In the genomic region with DNA sequence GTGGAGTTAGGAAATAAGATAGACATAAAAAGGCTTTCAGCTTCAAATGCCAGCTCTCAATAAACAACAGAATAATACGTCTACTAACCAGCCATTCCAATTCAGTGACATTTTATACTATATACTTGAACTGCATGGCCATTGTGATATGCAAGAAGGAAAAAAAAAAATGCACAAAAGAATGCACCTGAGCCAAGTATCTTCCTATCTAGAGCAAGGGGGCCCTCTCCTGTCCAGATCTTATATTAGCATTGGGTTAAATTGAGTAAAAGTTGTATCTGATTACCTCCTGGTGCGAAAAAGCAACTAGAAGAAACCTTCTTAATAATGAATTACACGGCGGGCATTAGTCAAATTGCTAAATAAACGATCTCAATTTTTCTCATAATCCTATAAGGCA, we compare ENCODE assay signal across 14 mouse cellular contexts. TPM values are rescaled to one million over a fixed set of nuclear protein-coding genes. Genes with fewer than 3 reads are reported as not detected.
DNase-seq lines count a peak whose midpoint lies in the region; ATAC-seq and TF ChIP-seq lines count a peak whose summit lies in the region.
"Had no signal": no experiment of that assay in that cellular context is flagged by ENCODE, and none has a peak within 500 bp of the region (broad histone marks: within the 10 kb centered on the region; RNA-seq: fewer than 3 reads in every experiment).

No protein-coding gene starts in this region.

- no peaks in the 10 kb centered on the region for H3K27me3 ChIP-seq in liver, postnatal 0 days (ENCODE audit: insufficient read depth, low read length)
- no peaks in the 10 kb centered on the region for H3K27me3 ChIP-seq in embryonic facial prominence, embryonic 14.5 days (replicated peaks; ENCODE audit: control insufficient read depth, insufficient read depth, low read length)

- intact Hi-C loops in gastrocnemius, adult 2 months (cut with DNase I), result no loop called here

- TF ChIP-seq CTCF in gastrocnemius, adult 2 months (IDR thresholded peaks at IDR 0.05), result peak; percentile 32; the same call in 1 of the 2 replicates
- TF ChIP-seq CTCF in liver, postnatal 0 days (IDR thresholded peaks at IDR 0.05; ENCODE audit: low read depth), result peak; percentile 63

- H3K4me1 ChIP-seq in liver, postnatal 0 days (ENCODE audit: insufficient read depth), result no peaks in the 10 kb centered on the region
- H3K4me1 ChIP-seq in ES-E14 (ENCODE audit: control insufficient read depth in 2 of 2, insufficient read depth in 2 of 2, low read length in 2 of 2, poor library complexity in 1 of 2), result peaks cover 0 to 2% of the 10 kb centered on the region in 2 experiments; a peak in 1 of 4 replicates
- no peaks in the 10 kb centered on the region for H3K4me1 ChIP-seq in embryonic facial prominence, embryonic 14.5 days (ENCODE audit: control insufficient read depth, insufficient read depth, low read length)
- H3K4me1 ChIP-seq: hindbrain, embryonic 10.5 days had no signal

- TF ChIP-seq EP300 in liver, postnatal 0 days (IDR thresholded peaks at IDR 0.05; ENCODE audit: low read depth), result no peak

- no peak overlapping the region for H3K9ac ChIP-seq in liver, postnatal 0 days (replicated peaks)
- H3K9ac ChIP-seq in ES-E14 (ENCODE audit: insufficient read depth, low read depth, low read length, poor library complexity, severe bottlenecking), result no peak overlapping the region
- H3K9ac ChIP-seq in embryonic facial prominence, embryonic 14.5 days (ENCODE audit: low read depth, low read length), result no peak overlapping the region

- H3K27ac ChIP-seq in gastrocnemius, adult 2 months, result no peak overlapping the region
- no peak overlapping the region for H3K27ac ChIP-seq in liver, postnatal 0 days (ENCODE audit: low read depth)
- no peak overlapping the region for H3K27ac ChIP-seq in ES-E14 (ENCODE audit: insufficient read depth, low read depth, low read length, poor library complexity, severe bottlenecking)
- no peak overlapping the region for H3K27ac ChIP-seq in embryonic facial prominence, embryonic 14.5 days (replicated peaks; ENCODE audit: low read depth, low read length)
- H3K27ac ChIP-seq: hindbrain, embryonic 10.5 days had no signal

- WGBS in liver, postnatal 0 days (ENCODE audit: insufficient replicate concordance), result 73% methylated on average over 5 of the region's 5 CpGs
- WGBS in embryonic facial prominence, embryonic 14.5 days, result 89% methylated on average over 5 of the region's 5 CpGs

- no peak overlapping the region for H3K4me3 ChIP-seq in gastrocnemius, adult 2 months
- no peak overlapping the region for H3K4me3 ChIP-seq in liver, postnatal 0 days (ENCODE audit: low read depth, low read length)
- no peak overlapping the region for H3K4me3 ChIP-seq in ES-E14 (ENCODE audit: insufficient read depth in 1 of 2, low read depth in 1 of 2, low read length in 2 of 2, poor library complexity in 1 of 2, severe bottlenecking in 1 of 2)
- no peak overlapping the region for H3K4me3 ChIP-seq in embryonic facial prominence, embryonic 14.5 days (ENCODE audit: low read depth, low read length)
- H3K4me3 ChIP-seq: hindbrain, embryonic 10.5 days; myocyte had no signal

- H3K36me3 ChIP-seq in liver, postnatal 0 days (replicated peaks; ENCODE audit: insufficient read depth, low read length), result peaks cover 19% of the 10 kb centered on the region
- peaks cover 4% of the 10 kb centered on the region; the same call in 1 of the 2 replicates for H3K36me3 ChIP-seq in ES-E14 (ENCODE audit: control insufficient read depth, insufficient read depth, low read length, poor library complexity, severe bottlenecking)
- peaks cover 14% of the 10 kb centered on the region for H3K36me3 ChIP-seq in embryonic facial prominence, embryonic 14.5 days (ENCODE audit: control insufficient read depth, insufficient read depth, low read length)

- no peak overlapping the region for H3K4me2 ChIP-seq in liver, postnatal 0 days (ENCODE audit: low read depth, low read length)
- H3K4me2 ChIP-seq in embryonic facial prominence, embryonic 14.5 days (ENCODE audit: low read depth, low read length), result no peak overlapping the region

- in situ Hi-C loops in ES-E14 (cut with MboI; ENCODE audit: low sequenced_read_pairs in 2 of 2, unreplicated experiment in 2 of 2), result loop anchor here in 1 of 2 experiments (25.0 kb wide), 1 partner anchor 236 kb away; no protein-coding TSS in a partner anchor

- H3K9me3 ChIP-seq in liver, postnatal 0 days (ENCODE audit: low read length), result no peaks in the 10 kb centered on the region
- no peaks in the 10 kb centered on the region for H3K9me3 ChIP-seq in ES-E14 (ENCODE audit: control insufficient read depth, insufficient read depth, low read depth, low read length)
- H3K9me3 ChIP-seq in embryonic facial prominence, embryonic 14.5 days (ENCODE audit: control insufficient read depth, low read length), result no peaks in the 10 kb centered on the region
- H3K9me3 ChIP-seq: hindbrain, embryonic 10.5 days had no signal

- no peak for DNase-seq in gastrocnemius, adult 2 months
- DNase-seq in gastrocnemius, postnatal 10 days, result no peak
- DNase-seq in liver, postnatal 0 days, result no peak
- no peak for DNase-seq in liver
- peak; percentile 16 for DNase-seq in ES-E14 (ENCODE audit: low read depth, low spot score)
- peak; percentile 47 for DNase-seq in embryonic facial prominence, embryonic 14.5 days (ENCODE audit: low spot score)
- DNase-seq in frontal cortex, postnatal 10 days (ENCODE audit: low spot score in 2 of 2), result no peak
- DNase-seq in thymus, postnatal 0 days (ENCODE audit: low spot score), result no peak
- DNase-seq: adrenal gland, postnatal 25 days; cerebellum, adult 9-10 months; kidney, postnatal 25 days; lung, postnatal 14 days had no signal

- ATAC-seq in liver, postnatal 0 days, result no peak
- ATAC-seq in embryonic facial prominence, embryonic 14.5 days (ENCODE audit: low read depth), result no peak

TF ChIP-seq in ES-E14, 5 proteins besides CTCF, POLR2A, EP300 and RAD21:
- TF ChIP-seq ZNF384 (IDR thresholded peaks at IDR 0.05; ENCODE audit: low read depth, low read length), result 0 out of 2 replicates have a peak, but pooled peaks have one; percentile 15
- no peak for TF ChIP-seq ZC3H11A (IDR thresholded peaks at IDR 0.05; ENCODE audit: borderline replicate concordance, low read depth, low read length)

RNA-seq across cellular contexts. Expression of a gene that starts 25.2 kb away (rescaled TPM):
- 10 to 100 TPM; 10.5 to 15.7 TPM for total RNA-seq in gastrocnemius, adult 2 months (2021)
- total RNA-seq in gastrocnemius, postnatal 10 days (2021), result 10 to 100 TPM; 10.1 to 10.7 TPM
- polyA plus RNA-seq in liver, postnatal 0 days (2015; fragmentation: Nextera tagmentation; extraction: Ambion mirVana), result 16.6 and 18.6 TPM in 2 replicates
- total RNA-seq in ES-E14 (2012; rRNA removed), result 12.2 and 14.8 TPM in 2 replicates
- 26.0 and 27.3 TPM in 2 replicates for polyA plus RNA-seq in embryonic facial prominence, embryonic 14.5 days (2014; fragmentation: Nextera tagmentation; extraction: Ambion mirVana)
- 33.7 and 34.1 TPM in 2 replicates for polyA plus RNA-seq in thymus, postnatal 0 days (2015; fragmentation: Nextera tagmentation; extraction: Ambion mirVana)

Comparison
In these comparisons a context has a peak if more than half of its experiments do, and no peak if none do; other contexts are left out.
1. DNase-seq: peak in ES-E14 (single experiment) and embryonic facial prominence, embryonic 14.5 days (single experiment); none in gastrocnemius, adult 2 months (single experiment), gastrocnemius, postnatal 10 days (single experiment), liver, postnatal 0 days (single experiment), liver (single experiment), frontal cortex, postnatal 10 days (0 of 2) and thymus, postnatal 0 days (single experiment).